Mouse (Mus musculus) layer of hippocampus, adult 18-20 months (tissue): ENCODE data around the gene Slc16a5. TPM values are rescaled to one million over a fixed set of nuclear protein-coding genes. Genes with fewer than 3 reads are reported as not detected.
A peak's percentile ranks its signal among the peaks of the same experiment; 100 is the strongest.
"Not testable (repeated sequence)": the region's sequence is repeated elsewhere in the genome, so short reads cannot be mapped to it uniquely, and the experiment has no call there.

Experiments used
- DNase-seq, 2 experiments: peaks; one replicate each; pipeline ENCODE4 v3.0.0; 2022; ENCODE audit warnings: low spot score in 2 of 2
- total RNA-seq, 2 experiments: library from RNA; stranded (reverse); gene quantifications; 2 replicates each; pipeline ENCODE4 v1.2.3; 2021

The Slc16a5 gene
- total RNA-seq, 2 experiments from 2014 or later = not detected

- DNase-seq = no peak
Observed at GRCm38 (mm10) chr11:115447321-115447885, 14.9 kb upstream of the Slc16a5 start.

GRCm38 (mm10) chr11:115448075-115448474 lies 14.2 kb upstream of the Slc16a5 start:
- DNase-seq = no peak

- DNase-seq = no peak
Observed at GRCm38 (mm10) chr11:115448998-115449397, 13.3 kb upstream of the Slc16a5 start.

GRCm38 (mm10) chr11:115450176-115450575 lies 12.1 kb upstream of the Slc16a5 start:
- no peak for DNase-seq

GRCm38 (mm10) chr11:115451781-115452241 lies 10.5 kb upstream of the Slc16a5 start:
- no peak for DNase-seq

GRCm38 (mm10) chr11:115452281-115452860 lies 9.9 kb upstream of the Slc16a5 start:
- DNase-seq = no peak

- DNase-seq = no peak
Observed at GRCm38 (mm10) chr11:115453306-115453705, 9.0 kb upstream of the Slc16a5 start.

GRCm38 (mm10) chr11:115454822-115455221 lies 7.5 kb upstream of the Slc16a5 start:
- DNase-seq = not testable (repeated sequence)

GRCm38 (mm10) chr11:115455619-115456018 lies 6.7 kb upstream of the Slc16a5 start:
- DNase-seq = no peak

GRCm38 (mm10) chr11:115456182-115456581 lies 6.1 kb upstream of the Slc16a5 start:
- DNase-seq = no peak

GRCm38 (mm10) chr11:115457405-115457804 lies 4.9 kb upstream of the Slc16a5 start:
- DNase-seq = no peak

GRCm38 (mm10) chr11:115460976-115461375 lies 1.3 kb upstream of the Slc16a5 start:
- no peak for DNase-seq

- no peak for DNase-seq
Observed at GRCm38 (mm10) chr11:115461846-115462242, 430 bp upstream of the Slc16a5 start.

GRCm38 (mm10) chr11:115463397-115463796 lies 1.1 kb downstream of the Slc16a5 start:
- DNase-seq = no peak

GRCm38 (mm10) chr11:115464851-115465250 lies 2.6 kb downstream of the Slc16a5 start:
- DNase-seq = no peak

- DNase-seq = no peak
Observed at GRCm38 (mm10) chr11:115467217-115467618, 4.9 kb downstream of the Slc16a5 start.

- DNase-seq = no peak
Observed at GRCm38 (mm10) chr11:115472183-115472582, 9.9 kb downstream of the Slc16a5 start.

GRCm38 (mm10) chr11:115473626-115474275 lies 11.5 kb downstream of the Slc16a5 start:
- peak; percentile 93 to 99 for DNase-seq

- peak; percentile 93 to 95 for DNase-seq
Observed at GRCm38 (mm10) chr11:115475025-115475757, 12.9 kb downstream of the Slc16a5 start, which contains the start of gene Armc7. Gene Armc7 (plus strand): TSS chr11:115475667.

GRCm38 (mm10) chr11:115475758-115476237 lies 13.5 kb downstream of the Slc16a5 start:
- no peak for DNase-seq

GRCm38 (mm10) chr11:115476630-115477029 lies 14.4 kb downstream of the Slc16a5 start:
- DNase-seq = not testable (repeated sequence)

- DNase-seq = not testable (repeated sequence)
Observed at GRCm38 (mm10) chr11:115477388-115477787, 15.1 kb downstream of the Slc16a5 start.
